Mouse (Mus musculus) gastrocnemius, adult 8-10 months (tissue): ENCODE results near the gene Mpv17. TPM values are rescaled to one million over a fixed set of nuclear protein-coding genes. Genes with fewer than 3 reads are reported as not detected.
A peak's percentile ranks its signal among the peaks of the same experiment; 100 is the strongest.

Experiments
- DNase-seq, 2 experiments: peaks; one replicate each; pipeline ENCODE4 v3.0.0; 2022; ENCODE audit warnings: low spot score in 2 of 2
- total RNA-seq, 4 experiments: library from RNA; stranded (reverse); gene quantifications; 2 replicates each; pipeline ENCODE4 v1.2.4; 2022

Gene Mpv17
- total RNA-seq, 4 experiments from 2014 or later, result 19.2 to 26.8 (median 22.7) TPM

DNA sequence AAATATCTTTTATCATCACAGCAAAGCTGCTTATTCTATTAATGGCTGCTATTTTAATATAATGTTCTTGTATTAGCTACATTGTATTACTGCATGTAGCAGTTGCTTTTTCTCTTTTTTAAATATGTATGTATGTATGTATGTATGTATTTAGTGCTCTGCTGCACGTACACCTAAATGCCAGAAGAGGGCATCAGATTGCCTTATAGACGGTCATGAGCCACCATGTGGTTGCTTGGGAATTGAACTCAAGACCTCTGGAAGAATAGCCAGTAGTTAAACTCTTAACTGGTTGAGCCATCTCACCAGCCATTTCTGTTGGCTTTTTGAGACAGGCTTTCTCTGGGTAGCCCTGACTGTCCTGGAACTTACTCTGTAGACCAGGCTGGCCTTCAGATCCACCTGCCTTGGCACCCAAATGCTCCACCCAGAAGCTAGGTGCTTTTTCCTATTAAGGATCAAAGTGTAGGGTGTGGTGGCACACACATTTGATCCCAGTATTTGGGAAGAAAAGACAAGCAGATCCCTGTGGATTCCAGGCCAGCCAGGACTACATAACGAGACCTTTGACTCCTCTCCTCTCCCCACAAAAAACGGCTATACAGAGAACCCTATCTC lies 34.3 kb upstream of the Mpv17 start:
- DNase-seq, result no peak

DNA sequence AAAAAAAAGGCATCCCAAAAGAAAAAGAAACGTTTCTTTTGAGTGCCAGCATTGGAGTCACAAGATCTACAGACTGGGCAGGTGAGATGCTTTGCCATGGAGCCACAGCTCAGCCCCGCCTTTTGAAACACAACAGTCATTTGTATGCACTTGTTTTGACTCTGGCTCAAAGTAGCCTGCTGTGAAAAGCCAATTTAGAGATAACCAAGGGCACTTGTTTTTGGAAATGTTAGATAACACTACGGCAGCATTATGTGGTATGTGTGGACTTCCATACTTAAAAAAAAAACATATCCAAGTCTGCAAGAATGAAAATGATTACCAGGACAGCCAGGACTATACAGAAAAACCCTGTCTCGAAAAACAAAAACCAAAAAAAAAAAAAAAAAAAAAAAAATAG lies 29.6 kb upstream of the Mpv17 start:
- no peak for DNase-seq

DNA sequence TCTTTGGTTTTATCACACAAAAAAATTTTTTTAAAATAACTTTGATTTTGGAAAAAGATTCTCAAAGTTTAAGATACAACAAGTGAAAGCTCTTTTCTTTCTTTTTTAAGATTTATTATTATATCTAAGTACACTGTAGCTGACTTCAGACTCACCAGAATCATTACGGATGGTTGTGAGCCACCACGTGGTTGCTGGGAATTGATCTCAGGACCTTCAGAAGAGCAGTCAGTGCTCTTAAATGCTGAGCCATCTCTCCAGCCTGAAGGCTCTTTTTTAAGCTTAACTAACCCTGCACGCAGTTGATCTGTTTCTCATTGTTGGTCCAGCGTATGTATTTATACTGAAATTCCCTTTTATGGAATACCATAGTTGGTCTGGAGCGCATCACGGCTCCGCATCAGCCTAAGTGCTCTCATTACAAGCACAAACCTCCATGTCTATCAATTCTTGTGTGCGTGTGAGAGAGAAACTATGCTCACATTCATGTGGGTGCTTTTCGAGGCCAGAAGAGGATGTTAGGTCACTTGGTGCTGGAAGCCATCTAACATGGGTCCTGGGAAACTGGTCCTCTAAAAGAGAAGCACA lies 27.2 kb upstream of the Mpv17 start:
- DNase-seq, result no peak

DNA sequence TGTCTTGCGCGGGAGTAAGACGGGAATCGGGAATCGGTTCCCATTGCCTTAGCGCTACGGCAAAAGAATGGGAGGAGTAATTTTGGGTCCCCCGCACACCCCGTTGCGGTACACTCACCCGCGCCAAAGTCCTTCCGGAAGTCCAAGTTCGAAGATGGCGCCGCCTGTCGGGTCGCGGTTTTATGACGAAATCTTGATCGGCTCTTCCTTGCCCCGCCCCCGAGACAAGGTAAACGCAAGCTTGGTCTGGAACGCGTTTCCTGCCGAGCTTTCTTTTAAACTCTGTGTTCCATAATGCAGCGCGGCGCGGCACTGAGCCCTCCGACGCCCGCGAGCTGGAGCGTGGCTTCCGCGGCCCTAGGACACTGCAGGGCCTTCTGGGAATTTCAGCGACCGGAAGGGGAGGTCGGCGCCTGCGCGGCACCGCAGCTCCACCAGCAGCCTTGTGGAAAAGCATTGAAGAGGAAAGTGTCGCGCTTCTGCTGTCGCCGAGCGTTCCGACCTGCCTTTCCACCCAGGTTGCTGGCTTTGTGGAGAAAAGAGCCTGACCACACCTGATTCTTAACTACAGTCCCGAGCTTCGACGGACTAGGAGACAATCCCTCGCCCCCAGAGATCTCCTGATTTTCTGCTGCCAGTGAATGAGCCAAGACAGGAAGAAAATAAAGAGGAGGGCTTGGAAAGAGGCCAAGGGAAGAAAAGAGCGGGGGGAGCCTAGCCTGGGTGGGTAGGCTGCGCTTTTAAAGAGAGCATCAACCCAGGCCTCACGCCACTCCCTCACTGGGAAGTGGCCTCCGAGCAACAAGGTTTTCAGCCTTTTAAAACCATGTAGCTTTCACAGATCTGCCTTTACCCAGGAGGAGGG lies 25.9 kb upstream of the Mpv17 start, which contains the start of the genes Gm29609 and Gtf3c2:
Gm29609 (minus strand) TSS at position 146 of the 865 bp plus-strand sequence.
Gtf3c2 (minus strand) TSS at position 379 of the 865 bp plus-strand sequence.
- DNase-seq, result peak; percentile 86 to 90

DNA sequence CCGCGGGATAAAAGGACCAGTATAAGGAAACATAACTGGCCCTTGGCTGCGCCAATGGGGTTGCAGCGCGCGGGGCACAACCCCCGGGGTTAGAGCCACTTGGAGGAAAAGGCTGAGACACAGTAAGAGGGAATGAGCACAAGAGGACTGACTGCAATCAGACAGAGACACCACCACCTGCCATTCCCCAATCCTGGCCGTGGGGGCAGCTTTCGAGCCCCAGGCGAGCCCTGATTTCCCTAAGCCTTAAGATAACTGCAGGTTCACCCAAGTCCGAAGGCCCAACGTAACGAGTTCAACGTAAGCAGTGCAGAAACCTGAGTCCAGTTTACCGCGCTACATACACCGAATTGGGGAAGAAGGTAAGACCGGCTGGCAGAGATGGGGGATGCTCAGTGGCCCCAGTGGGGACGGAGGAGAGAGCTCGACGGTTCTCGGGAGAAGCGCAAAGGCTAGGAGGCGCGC lies 25.3 kb upstream of the Mpv17 start:
- no peak for DNase-seq

DNA sequence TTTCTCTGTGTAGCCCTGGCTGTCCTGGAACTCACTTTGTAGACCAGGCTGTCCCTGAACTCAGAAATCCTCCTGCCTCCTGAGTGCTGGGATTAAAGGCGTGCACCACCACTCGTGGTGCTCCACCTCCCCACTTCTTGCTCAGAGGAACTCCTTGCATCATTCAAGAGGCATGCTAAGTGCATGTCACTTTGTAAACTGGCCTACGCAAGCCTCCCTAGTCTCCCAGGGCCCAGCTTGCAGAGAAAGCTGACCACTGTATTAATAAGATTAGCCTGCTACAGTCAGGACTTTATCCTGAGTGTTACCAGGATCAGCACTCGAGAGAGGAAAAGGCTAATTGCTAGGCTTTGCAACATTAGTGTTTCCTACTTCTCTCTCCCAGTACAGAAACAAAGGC lies 14.6 kb upstream of the Mpv17 start:
- DNase-seq, result no peak

DNA sequence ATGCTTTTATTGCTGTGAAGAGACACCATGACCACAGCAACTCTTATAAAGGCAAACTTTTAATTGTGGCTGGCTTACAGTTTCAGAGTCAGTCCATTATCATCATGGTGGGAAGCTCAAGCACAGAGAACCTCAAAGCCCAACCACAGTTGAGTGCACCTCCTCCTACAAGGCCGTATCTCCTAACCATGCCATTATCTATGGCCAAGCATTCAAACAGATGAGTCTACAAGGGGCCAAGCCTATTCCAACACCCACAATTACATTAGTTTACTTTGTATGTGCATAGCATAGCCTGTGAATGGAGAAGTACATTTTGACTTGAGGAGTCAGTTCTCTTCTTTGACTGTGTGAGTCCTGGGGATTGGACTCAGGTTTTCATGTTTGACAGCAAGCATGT lies 10.8 kb upstream of the Mpv17 start:
- DNase-seq, result no peak

DNA sequence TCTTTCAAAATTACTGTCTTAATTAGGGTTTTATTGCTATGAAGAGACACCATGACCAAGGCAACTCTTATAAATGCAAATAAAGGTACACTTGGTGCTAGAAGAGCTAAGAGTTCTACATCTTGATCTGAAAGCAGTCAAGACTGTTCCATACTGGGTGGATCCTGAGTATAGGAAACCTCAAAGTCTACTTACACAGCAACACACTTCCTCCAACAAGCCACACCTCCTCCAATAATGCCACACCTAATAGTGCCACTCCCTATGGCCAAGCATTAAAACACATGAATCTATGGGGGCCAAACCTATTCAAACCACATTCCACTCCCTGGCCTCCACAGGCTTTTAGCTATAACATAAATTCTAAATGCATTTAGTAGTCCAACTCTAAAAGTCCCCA lies 8.4 kb upstream of the Mpv17 start:
- DNase-seq, result no peak

DNA sequence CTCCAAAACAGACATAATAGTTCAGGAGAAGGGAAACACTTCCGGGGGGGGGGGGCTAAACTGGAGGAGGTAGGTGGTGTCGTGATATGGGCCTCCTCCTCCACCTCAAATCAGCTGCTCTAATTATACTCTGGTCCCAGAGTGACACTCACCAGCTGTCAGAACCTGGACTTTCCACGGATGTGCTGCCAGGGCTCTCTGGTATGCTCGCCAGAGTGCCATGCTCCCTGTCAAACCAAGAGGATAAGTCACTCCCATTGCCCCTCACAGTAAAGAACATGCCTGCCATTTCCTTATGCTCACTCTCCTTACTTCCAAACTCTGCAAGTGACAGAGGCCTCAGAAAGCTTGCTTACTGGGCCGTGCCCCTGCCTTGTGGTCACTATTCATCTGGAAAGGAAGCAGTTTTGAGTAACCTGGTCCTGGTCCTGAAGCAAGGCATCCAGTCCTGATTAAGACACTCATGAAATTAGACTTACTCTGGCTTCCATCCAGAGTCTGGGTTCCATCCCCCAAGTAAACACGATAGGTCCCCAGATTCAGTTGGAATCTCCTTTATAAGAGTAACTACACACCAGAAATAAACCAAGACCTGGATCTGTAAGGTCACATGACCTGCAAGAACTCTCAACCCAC lies 417 bp downstream of the Mpv17 start:
- peak in 1 of 2 experiments; percentile 49 for DNase-seq

DNA sequence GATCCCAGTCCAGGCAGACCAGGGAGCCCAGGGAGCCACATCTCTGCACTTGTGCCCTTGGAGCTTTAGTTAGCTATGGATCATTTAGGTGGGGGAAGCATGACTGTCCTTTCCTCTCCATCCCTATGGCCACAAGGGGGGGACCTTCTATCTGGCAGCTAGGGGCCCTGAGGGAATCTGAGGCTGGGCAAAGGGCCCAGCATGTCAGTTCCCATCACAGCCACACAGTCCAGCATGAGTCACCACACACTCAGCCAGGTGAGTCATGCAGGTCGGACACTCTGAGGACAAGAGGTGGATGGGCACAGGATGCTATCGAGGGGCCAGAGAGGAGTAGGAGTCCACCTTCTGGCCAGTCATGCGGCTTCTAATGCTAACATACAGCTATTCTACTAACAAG lies 2.3 kb downstream of the Mpv17 start:
- DNase-seq, result peak in 1 of 2 experiments; percentile 27

DNA sequence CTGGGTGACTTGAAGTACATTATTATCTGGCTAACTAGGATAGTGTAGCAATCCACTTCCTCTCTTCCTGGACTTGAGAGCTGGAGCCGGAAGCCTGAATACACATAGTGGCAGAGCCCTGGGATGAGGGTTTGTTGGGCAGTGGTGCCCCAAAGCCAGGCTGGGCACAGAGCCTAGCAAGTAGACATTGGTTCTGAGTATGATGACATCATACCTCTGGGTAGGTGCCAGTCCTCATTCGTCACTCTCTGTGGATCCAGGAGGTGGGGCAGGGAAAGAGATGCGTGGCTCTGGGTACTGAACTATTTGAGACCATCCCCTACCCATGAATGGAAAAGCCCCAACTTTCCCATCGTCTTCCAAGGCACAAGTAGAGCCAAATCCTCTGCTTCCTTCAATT lies 4.3 kb downstream of the Mpv17 start:
- no peak for DNase-seq

DNA sequence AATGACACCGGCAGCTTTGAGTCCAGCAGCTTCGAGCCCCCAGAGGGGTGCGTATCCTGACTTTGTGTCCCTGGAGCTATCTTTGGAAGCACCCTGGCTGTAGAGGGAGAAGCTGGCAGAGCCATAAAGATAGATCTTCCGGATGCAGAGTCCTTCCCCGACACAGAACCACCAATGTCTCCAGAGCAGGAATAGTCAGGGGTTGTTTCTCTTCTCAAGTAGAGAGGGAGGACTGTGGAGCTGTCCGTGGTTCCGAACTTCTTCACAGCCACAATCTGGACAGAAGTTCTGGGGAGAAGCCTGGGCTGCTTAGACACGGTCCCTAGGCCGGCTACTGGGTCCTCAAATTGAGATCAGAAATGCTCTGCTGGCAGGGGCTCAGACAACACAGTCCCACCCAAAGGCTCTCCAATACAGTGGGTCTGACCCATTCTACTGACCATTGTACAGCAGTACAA lies 15.1 kb downstream of the Mpv17 start:
- DNase-seq, result no peak

DNA sequence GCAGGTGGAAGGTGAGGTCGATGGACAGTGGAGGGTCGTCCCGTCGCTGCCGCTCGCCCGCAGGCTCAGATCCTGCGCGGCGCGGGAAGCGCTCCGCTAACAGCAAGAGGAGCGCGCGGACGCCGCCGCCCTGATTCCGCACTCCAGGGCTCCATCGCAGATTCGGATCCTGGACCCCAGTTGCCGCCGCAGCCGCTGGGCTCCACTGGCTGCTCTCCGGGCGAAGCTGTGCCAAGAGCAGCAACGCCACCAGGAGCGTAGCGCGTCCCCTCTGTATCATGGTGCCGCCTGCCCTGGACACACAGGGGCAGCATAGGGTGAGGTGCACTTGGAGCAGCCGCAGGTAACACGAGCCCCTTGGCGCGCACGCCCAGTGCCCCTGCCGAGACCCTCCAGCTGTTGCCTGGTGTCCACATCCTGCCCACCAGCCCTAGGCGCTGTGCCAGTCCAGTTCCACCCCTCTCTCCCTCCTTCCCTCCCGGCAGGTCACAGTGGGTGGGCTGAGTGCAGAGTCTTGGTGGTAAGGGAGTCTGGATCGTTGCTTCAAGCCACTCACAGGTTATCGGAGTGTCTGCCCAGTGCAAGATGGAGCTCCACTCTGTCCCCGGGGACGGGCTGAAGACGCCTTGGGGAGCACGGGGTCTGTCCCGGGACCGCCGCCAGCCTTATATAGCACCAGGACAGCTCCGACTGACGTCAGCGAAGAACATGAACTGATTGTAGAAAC lies 15.6 kb downstream of the Mpv17 start, which contains the start of gene Ucn:
Ucn (minus strand) TSS at position 589 of the 727 bp plus-strand sequence.
- no peak for DNase-seq

DNA sequence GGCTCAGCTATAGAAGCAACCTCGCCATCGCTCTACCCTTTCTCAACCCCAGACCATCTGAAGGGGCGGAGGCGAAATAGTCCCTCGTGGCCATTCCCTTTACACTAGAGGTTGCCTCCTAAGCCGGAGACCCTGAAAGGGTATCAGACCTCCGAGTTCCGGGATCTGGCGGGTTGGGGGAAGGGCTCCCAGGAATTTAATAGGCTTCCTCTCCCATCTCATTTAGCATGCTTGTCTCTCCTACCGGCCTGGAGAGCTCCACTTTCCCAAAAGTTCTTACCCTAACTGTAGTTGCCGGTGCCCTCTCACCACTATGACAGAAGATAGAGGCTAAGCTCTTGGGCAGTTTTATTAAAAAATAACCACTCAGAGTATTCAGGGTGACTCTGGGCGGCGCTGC lies 16.4 kb downstream of the Mpv17 start:
- DNase-seq, result no peak

DNA sequence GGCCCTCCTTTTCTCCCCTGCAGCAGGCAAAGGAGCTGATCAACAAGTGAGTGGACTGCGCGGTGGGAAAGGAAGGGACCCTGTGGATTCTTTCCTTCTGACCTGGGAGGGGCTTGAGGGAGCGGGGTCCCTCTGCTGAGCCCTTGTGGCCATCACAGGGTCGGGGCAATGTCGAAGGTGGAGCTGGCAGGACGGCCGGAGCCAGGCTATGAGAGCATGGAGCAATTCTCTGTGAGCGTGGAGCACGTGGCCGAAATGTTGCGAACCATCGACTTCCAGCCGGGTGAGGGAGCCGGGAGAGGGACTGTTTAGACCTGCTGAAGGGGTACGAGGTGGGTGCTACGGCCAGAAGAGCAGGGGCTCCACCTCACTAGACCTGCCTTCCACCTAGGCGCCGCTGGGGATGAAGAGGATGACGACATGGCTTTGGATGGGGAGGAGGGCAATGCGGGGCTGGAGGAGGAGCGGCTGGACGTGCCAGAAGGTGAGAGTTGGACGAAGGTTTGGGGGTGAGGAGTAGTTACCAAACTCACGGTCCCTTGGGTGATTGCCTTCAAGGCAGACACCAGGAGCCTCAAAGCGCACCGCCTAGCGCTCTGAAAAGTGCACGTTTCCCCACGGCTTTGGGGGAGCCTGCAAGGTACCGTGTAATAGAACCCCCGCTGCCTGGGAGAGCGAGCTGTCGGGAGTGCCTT lies 17.2 kb downstream of the Mpv17 start:
- DNase-seq, result no peak

DNA sequence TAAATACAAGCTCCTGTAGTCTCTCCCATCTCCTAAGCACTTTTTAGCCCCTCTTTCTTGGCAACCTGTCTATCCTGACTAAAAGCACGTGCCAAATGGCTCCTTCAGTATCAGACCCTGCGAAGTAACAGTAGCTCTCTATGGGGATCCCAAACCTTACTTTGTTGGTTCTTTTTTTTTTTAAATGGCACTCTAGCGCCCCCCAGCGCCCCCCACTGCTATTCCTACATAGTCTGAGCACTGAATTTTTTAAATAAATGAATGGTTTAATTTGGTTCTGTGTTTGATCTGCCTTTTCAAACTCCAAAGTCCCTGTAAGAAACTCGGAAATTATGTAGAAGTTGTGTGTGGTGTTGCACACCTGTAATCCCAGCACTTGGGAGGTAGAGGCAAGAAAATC lies 28.0 kb downstream of the Mpv17 start:
- DNase-seq, result no peak

DNA sequence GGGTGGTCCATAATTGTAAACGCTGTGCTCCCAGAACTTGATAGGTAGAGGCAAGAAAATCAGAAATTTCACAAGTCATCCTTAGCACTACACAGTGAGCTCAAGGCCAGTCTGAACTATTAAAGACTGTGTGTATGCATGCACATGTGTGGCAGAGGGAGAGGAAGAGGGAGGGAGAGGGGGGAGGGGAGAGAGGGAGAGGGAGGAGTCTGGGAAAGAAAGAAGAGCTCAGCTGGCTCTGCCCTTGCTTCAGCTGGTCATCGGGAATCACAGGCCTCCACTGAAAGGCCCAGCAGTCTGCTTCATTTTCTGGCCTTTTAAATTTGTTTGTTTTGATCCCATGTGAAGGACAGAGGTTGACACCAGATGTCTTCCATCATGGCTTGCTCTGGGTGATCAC lies 30.6 kb downstream of the Mpv17 start:
- no peak for DNase-seq

DNA sequence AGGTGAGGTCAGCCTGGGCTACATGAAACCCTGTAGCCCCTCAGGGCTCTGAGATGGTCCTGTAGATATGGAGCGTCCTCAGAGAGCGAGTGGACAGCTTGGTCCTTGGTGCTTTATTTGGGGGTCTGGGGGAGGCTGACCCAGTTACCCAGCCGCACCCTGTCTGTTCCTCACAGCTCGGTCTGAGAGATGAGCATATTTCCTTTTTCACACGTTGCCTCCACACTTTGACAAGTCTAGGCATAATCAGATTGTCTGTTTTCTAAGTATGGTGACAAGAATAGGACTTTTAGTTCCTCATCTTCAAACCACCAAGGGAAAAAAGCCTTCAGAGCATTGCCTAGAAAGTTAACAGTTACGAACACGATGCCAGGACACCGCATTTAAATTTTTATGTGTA lies 32.9 kb downstream of the Mpv17 start:
- no peak for DNase-seq

DNA sequence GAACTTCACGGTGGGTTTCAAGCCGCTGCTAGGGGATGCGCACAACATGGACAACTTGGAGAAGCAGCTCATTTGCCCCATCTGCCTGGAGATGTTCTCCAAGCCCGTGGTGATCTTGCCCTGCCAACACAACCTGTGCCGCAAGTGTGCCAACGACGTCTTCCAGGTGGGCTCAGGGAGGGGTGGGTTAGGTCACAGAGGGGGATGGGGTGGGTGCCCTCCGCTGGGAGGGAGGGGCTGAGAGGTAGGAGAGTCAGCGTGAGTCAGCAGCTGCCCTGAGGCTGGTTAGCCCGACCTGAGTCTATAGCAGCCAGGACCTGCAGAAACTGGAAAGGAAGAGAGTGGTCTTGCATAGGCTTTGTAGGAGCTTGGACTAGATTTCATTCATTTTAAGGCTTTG lies 37.1 kb downstream of the Mpv17 start:
- peak in 1 of 2 experiments; percentile 15 for DNase-seq

DNA sequence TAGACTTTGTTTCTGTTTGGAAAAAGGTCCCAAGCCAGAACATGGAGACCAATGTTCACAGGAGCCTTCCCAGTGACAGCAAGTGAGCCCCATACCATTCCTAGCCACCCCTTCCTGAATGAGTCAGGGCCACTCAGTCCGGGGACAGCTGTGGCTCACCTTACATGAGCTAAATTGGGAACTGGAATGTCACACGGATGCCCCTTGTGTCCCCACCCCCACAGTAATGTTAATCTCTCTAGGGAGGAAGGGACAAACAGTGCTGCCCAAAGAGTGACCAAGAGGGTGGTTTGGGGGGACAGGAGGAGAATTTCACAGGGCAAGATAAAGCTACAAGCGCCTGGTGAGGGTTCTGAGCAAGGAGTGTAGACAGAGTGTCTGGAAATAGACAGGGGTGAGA lies 37.7 kb downstream of the Mpv17 start, which contains the start of gene Trim54:
Trim54 (plus strand) TSS at position 359 of the 400 bp plus-strand sequence.
- DNase-seq, result peak; percentile 60 to 69
